Mouse (Mus musculus): ENCODE measurements around the gene Zbtb14.

- TF ChIP-seq CTCF (IDR thresholded peaks at IDR 0.05; ENCODE audit: low read depth, low read length) (no peak), POLR2A (IDR thresholded peaks at IDR 0.05; ENCODE audit: insufficient read depth, low read length) (no peak), EP300 (IDR thresholded peaks at IDR 0.05; ENCODE audit: insufficient read depth, low read depth, low read length) (no peak)
Measured at GRCm38 (mm10) chr17:69383941-69384665, 1.3 kb downstream of the Zbtb14 start.

Measured in ES-Bruce4 (cell line).